Mouse (Mus musculus): ENCODE results near the gene Thap12.

Gene Thap12

DNA sequence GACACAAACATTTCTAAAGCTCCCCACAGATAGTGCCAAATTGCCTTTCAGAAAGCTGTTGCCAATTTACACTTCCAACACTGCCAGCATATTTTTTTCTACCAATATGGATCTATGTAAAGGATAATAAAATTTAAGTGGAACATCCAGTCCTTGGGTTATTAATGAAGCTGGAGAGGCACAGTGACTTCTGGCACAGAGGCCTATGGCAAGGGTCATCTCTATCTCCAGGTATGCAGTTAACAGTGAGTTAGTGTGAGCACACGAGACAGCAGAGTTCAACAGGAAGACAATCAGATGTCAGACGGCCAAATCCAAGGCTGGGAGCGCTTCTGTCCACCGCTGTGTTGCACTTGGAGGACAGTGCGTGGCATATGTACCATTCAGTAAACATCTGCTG is 4.9 kb upstream of the Thap12 start:
- DNase-seq (ENCODE audit: low read depth) = no peak

DNA sequence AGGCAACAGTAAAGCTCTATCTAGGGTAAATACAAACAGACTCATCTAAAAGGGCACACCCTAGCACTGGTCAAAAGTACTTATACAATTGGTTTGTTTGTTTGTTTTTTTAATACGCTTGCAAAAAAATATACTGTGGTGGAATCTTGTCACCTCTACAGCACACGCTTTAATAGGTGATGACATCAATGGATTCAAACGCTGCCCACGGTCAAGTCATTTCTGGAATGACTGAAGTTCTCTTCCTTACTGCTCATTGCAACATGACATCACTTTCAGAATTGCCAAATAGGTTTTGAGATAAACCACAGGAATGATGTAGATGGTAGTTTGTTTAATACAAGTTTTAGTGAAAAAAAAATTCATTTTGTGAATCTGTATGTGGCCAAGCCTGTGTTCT is 4.3 kb upstream of the Thap12 start:
- DNase-seq (ENCODE audit: low read depth) = no peak

DNA sequence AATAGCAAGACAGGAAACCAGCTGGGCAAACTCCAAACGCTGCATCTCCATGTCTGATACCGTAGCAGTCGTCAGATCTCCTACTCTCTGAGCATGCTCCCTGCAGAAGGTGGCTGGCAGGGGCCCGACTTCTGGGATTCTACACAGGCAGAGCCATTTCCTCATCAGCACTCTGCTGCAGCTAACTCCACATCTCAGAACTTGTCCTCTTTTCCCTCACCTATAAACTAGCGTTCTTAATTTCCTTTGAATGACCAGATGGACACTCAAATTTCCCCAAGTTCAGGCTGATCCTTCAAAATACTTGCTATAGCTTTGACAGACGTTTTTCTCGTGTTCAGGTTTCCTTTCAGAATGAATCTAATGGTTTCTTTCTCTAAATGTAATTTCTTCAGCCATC is 1.1 kb upstream of the Thap12 start:
- DNase-seq (ENCODE audit: low read depth) = peak; percentile 39

DNA sequence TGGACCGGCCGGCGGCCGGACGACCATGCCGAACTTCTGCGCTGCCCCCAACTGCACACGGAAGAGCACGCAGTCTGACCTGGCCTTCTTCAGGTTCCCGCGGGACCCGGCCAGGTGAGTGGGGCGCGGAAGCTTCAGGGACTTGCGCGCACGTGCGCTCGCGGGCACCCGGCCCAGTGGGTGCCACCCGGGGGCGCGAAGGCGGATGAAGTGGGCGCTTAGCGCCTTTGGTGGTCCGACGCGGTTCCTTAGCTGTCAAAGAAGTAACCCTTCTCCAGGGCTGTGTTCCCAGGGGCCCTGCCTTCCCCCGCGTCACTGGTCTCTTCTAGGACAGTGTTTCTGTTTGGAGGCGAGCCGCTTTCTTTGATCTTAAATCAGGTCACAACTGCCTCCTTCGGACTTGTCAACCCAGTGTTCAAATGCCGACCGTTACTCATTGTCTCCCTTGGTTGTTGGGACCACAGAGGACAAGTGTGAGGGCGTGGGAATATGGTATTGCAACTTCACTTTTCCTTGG is 520 bp downstream of the Thap12 start:
- DNase-seq (ENCODE audit: low read depth) = peak; percentile 65

DNA sequence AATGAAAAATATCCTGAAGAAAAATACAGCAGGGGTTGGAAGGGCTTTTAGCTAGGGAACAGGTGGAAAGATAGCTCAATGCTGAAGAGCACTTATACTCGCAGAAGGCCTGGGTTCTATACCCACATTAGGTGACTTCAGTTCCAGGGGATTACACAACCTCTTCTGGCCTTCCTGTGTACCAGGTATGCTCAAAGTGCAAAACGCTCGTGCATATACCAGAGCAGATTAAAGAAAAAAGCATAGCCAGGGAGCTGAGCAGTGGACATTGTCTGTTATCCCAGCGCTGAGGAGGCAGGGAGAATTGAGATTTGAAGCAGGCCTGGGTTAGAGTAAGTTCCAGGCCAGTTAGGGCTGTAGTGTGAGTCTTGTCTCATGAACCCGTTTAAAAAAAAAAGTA is 1.4 kb downstream of the Thap12 start:
- DNase-seq (ENCODE audit: low read depth) = no peak

DNA sequence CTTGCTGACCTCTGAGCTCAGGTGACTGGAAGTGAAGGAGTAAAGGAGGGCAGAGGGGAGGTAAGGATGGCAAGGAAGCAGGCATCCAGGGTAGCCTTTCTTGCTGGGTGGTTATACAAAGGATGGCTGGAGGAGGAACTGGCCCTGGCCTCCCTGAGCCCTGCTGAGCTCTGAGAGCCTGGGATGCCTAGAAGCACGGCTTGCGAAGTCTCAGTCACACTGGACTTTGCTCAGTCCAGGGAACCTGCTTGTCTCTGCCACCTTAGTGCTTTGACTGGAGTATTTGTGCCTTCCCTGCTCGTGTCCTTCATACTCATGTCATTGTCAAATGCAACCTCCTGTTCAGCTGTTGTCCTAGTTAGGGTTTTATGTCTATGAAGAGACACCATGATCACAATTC is 10.8 kb downstream of the Thap12 start:
- no peak for DNase-seq (ENCODE audit: low read depth)

- DNase-seq (ENCODE audit: low read depth) = peak; percentile 65
Measured at GRCm38 (mm10) chr7:98717438-98717837, 14.5 kb downstream of the Thap12 start.

DNA sequence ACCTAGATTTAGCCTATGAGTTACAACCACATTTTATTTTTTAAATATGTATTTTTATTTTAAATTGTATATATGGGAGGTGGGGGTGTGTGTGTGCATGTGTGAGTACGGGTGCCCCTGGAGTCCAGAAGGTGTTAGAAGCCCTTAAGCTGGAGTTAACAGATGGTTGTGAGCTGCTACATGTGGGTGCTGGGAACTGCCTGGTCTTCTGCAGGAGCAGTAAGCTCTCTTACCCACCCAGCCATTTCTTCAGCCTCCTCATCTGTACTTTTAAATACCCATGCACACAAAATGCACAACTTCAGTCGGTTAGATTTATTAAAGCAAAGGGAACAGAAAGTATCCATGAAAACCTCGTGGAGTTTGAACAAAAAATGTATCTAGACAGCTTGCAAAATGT is 16.9 kb downstream of the Thap12 start:
- DNase-seq (ENCODE audit: low read depth) = no peak

GRCm38 (mm10) chr7:98720731-98721130 is 17.8 kb downstream of the Thap12 start:
- DNase-seq (ENCODE audit: low read depth) = no peak

GRCm38 (mm10) chr7:98721172-98721571 is 18.3 kb downstream of the Thap12 start:
- DNase-seq (ENCODE audit: low read depth) = no peak

- no peak for DNase-seq (ENCODE audit: low read depth)
Measured at GRCm38 (mm10) chr7:98721623-98722022, 18.7 kb downstream of the Thap12 start.

GRCm38 (mm10) chr7:98725686-98726195 is 22.8 kb downstream of the Thap12 start:
- DNase-seq (ENCODE audit: low read depth) = no peak

- DNase-seq (ENCODE audit: low read depth) = no peak
Measured at GRCm38 (mm10) chr7:98727986-98728385, 25.1 kb downstream of the Thap12 start.

DNA sequence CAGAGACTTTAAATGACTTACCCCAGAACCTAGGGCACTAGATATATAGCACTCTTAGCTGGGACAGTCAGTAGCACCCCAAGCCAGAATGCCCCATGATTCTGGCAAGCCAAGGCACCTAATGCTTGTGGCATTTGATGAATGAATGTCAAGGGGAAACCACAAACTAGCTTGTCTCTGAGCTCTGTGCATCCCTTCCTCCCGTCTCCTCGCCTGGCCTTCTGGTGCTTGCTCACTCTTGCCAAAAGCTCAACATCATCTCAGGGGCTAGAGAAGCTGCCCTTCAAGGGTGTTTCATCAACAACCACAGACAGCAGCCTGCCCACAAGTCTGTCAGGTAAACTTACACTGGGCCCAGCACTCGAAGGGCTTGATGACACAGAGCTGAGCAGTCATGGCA is 25.6 kb downstream of the Thap12 start:
- no peak for DNase-seq (ENCODE audit: low read depth)

DNA sequence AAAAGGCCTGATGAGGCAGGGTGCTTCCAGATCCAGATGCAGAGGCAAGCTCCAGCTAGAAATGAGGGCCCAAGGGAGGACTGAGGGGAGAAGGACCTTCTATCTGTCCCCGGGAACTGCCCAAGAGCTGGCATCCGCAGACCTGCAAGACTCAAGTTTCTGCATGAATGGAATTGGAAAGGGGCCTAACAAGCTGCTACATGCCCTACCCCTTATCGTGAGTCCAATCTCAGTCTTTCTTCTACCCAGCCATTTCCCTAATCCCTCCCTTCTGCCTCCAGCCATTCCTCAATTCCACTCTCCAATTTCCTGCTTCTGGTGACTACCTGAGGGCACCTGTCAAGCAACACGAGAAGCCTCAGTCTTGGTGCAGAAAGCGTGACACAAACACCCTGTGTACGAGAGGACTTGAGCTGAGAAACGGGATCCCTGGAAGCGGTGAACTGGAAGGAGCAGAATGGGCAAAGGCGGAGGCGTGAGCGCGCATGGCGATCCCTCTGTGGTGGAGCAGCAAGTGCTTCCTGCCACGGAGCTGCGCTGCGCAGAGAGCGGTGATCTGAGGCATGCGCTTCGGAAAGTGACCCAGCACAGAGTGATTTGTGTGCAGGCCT is 26.9 kb downstream of the Thap12 start:
- no peak for DNase-seq (ENCODE audit: low read depth)

GRCm38 (mm10) chr7:98733958-98734357 is 31.1 kb downstream of the Thap12 start:
- DNase-seq (ENCODE audit: low read depth) = no peak

GRCm38 (mm10) chr7:98734876-98735275 is 32.0 kb downstream of the Thap12 start:
- DNase-seq (ENCODE audit: low read depth) = no peak

DNA sequence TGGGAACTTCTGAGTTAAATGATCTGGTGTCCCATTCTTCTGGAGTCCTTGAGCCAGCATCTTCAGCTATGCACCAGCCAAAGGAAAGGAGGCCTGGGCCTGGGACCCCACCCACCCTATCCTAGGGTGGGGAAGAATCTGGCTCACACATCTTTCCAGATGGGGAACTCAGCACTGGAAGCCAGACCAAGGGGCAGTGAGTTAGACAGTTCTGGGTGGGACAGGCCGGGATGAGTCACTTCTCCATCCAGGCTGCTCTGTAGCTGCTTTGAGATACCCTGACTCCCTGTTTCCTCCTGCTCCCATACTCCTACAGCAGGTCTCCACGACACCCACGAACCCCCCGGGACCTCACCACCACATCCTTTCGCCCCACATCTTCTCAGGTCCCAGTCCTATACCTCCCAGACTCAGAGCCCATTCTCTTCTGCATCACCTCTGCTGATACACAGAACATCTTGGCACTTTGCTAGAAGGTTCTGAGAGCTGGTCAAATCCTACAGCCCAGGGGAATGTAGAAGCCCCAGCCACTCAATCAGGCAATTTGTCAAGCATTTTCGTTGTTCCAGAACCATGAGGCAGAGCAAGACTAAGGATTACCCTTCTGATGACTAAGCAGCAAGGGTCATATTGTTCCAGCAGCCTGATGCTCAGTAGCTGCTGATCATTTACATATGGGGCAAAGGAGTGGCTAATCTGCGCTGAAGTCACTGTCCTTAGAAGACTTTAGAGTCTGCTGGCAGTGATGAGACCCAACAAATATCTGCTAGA is 34.1 kb downstream of the Thap12 start:
- no peak for DNase-seq (ENCODE audit: low read depth)

DNA sequence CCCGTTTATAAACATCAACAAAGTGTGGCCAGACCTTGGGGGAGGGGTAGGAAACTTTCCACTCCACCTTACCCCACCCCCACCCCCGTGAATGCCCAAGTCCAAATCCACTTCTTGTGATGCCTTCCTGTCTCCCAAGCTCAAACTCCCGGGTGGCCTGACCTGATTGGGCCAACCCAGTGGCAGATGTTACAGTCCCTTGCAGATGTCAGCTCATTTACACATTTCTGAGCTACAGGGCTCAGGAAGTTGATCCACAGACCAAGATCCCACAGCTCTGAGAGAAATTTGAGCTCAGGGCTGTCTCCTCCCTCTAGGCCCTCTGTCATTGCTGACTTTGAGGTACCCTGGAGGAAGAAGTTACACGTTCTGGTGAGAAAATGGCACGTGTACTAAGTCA is 37.5 kb downstream of the Thap12 start:
- DNase-seq (ENCODE audit: low read depth) = no peak

- peak; percentile 76 for DNase-seq (ENCODE audit: low read depth)
Measured at GRCm38 (mm10) chr7:98743312-98743711, 40.4 kb downstream of the Thap12 start.

DNA sequence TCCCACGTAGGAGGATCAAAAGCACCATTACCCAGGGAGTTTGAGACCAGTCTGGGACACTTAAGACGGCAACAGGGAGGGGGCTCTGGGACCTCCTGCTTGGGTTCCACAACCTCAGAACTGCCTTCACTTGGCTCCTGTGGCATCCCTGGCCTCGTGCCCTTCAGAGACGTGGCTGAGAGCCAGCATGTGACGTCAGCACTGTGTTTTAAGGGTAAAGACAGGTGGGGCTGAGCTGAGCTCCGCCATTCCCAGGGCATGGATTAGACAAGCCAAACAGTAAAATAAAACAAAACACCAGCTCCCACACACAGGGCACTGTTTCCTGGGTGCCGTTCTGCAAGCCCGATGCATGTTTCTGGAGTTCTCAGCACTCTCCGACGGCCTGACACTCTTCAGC is 47.5 kb downstream of the Thap12 start:
- DNase-seq (ENCODE audit: low read depth) = no peak

GRCm38 (mm10) chr7:98752680-98753079 is 49.8 kb downstream of the Thap12 start:
- no peak for DNase-seq (ENCODE audit: low read depth)

GRCm38 (mm10) chr7:98756050-98756449 is 53.1 kb downstream of the Thap12 start:
- no peak for DNase-seq (ENCODE audit: low read depth)

Measured in naive thymus-derived CD4-positive, alpha-beta T cell, adult 2 months (primary cell).